Mouse (Mus musculus) CH12F3 (cell line): Measurements from ENCODE around the gene Fgfr2.

Experiments
- in situ Hi-C: fragments of 300-500 bp; cut with MboI; formaldehyde crosslinking; loops from 2 replicates; pipeline ENCODE4 v1.14.3; 2020; ENCODE audit warnings: low sequenced_read_pairs

Fgfr2 gene

DNA sequence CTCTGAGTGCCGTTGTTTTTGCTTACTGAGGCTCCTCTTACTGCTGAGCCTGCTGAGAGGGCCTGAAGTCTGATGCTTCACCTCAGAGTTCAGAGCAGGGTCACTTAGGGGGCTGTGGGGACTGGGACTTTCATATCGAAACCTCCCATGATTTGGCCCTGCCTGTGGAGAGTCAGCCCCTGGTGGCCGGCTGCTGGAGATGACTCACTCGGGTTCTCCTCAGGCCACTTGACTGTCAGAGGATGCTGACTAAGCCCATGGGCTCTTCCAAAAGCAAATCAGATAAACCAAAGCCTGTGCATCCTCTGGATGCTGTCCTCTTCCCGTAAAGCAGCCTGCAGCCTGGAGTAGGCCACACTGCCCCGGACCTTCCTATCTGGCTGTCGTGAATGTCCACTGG lies 2154.6 kb downstream of the Fgfr2 start:
- in situ Hi-C loops: no loop called here

DNA sequence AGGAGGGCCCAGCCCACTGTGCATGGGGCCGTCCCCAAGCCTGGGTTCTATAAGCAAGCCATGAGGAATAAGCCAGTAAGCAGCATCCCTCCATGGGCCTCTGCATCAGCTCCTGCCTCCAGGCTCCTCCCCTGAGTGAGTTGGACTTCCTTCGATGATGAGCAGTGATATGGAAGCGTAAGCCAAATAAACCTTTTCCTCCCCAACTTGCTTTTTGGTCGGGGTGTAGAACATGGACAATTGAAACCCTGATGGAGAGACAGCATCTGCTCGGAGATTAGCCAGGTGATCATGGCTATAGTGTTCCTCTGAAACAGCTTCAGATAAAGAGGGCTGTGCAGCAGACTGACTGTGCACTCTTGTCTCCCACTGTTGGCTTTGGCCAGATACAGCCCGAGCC lies 2155.2 kb downstream of the Fgfr2 start:
- in situ Hi-C loops: no loop called here

DNA sequence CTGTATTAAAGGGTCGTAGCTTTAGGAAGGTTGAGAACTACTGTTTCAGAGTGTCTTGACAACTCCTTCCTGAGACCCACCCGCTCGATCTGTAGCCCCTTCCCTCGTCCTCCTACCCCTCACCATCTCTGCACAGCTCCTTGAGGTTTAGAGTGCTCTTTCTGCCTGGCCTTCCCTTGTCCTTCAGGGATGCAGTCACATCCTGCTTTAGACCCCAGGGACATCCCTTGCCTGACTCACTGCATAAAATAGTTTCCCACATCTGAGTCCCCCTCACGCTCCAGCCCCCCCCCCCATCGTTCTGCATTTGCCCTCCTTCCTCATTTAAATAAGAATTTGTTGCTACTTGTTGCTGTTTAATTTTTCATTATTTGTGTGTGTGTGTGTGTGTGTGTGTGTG lies 2156.3 kb downstream of the Fgfr2 start:
- in situ Hi-C loops: no loop called here

DNA sequence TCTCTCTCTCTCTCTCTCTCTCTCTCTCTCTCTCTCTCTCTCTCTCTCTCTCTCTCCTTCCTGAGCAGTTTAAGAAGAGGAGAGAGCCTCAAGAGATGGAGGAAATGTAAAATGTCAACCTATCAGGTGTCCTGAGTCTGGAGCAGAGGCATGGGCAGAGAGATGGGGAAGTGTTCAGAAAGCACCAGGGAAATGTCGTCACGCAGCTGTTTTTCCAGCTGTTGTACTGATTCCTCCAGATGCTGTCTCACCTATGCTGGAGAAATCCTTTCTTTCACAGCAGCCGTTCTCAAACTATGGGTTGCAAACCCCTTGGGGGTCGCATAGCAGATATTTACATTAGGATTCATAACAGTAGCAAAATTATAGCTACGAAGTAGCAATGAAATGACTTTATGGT lies 2156.7 kb downstream of the Fgfr2 start:
- in situ Hi-C loops: no loop called here

DNA sequence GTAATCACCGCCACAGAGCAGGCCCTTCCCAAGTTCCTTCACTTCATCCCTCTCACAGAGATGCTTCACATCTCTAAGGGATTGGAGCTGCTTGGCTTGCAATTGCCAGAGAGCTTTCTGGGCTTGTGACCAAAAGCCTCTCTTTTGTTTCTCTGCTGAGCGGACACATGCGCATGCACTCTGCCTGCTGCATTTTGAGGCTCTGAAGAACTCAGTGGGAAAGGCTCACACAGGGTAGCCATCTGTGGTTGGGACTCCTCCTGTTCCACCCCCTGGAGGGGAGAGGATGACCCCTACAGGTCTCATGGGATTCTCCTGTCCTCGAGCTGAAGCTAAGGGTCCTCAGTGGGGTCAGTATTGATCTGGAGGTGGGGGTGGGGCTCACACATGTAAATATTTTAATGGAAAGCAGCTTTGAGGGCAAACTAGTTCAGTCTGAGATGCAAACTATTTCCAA lies 2157.2 kb downstream of the Fgfr2 start:
- in situ Hi-C loops: no loop called here

DNA sequence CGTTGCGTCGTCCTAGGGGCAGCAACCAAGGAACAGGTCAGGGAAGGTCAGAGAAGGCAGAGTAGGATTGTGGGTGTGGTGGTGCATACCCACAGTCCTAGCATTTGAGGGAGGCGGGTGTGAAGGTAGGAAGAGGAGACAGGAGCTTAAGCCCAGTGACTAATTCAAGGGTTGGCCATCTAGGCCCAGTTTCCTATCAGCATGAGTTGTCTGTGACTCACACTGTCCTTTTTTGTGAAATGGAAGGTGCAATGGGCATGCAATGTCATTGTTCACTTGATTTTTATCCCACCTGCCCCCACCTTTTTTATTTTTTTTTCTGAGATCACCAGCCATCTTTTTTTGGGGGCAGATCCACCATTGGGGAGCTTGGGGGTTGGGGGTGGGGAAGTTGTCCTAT lies 2157.8 kb downstream of the Fgfr2 start:
- in situ Hi-C loops: no loop called here

DNA sequence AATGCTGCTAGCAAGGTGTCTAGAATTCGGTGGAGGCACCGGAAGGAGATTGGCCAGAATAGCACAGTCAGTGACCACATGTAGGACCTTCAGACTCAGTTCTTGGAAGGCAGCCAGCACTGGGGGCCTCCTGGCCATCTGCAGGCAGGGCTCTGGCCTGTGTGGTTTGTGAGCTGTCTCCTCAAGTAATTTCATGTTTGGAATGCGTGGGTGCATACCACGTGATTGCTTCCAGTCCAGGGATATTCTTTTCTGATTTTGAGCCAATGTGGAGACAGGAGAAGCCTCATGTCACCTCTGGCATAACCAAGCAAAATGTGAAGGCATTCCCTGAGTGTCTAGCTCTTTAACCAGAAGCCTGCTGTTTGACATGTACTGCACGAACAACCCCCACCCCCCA lies 2158.5 kb downstream of the Fgfr2 start:
- in situ Hi-C loops: no loop called here

DNA sequence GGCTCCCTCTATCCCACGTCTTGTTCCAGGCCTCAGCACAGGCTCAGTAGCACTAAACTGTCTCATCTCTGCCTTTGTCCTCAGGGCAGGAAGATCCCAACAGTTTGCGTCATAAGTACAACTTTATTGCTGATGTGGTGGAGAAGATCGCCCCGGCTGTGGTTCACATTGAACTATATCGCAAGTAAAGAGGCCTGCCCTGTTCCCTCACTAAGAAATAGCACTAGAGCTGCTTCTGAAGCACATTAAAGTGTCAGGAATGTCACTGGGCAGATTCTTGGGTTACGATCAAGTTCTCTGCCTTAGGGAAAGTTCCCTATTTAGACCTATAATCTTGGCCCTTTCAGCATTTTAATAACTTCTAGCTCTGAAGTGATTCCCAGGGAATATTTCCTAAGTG lies 2161.7 kb downstream of the Fgfr2 start:
- in situ Hi-C loops: no loop called here

DNA sequence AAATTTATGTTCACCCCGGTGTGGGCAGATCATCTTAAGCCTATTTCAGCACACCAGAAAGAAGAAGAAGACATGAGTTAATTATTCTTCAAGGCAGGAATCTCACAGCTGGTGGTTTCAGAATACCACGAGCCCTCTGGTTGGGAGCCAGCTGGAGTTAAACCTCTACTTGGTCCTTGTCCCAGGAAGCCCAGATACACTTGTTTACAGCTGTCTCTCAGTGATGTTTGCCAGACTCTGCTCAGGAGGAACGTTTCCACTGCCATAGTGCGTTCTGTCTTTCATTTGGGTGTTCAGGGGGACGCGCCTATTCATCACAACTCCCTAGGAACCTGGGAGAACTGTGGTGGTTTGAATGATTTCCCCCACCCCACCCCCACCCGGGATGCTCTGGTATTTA lies 2163.3 kb downstream of the Fgfr2 start:
- in situ Hi-C loops: no loop called here

DNA sequence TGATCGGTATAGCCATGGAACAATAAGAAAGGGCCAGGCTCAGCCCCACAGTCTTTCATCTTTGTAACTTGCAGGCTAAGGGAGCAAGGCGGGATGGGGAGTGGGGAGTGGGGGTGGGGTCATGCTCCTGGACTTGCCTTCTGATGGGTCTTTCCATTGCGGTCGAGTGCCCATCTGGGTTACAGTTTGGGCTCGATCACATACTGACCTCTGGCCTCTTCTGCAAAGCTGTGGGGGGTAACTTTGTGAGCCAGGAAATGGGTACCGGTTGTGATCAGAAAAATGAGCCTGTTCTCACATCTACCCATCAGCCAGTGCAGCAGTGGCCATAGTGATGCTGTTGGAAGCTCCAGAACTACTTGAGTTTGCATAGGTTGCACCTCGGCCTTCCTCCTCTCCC lies 2164.6 kb downstream of the Fgfr2 start:
- in situ Hi-C loops: no loop called here

DNA sequence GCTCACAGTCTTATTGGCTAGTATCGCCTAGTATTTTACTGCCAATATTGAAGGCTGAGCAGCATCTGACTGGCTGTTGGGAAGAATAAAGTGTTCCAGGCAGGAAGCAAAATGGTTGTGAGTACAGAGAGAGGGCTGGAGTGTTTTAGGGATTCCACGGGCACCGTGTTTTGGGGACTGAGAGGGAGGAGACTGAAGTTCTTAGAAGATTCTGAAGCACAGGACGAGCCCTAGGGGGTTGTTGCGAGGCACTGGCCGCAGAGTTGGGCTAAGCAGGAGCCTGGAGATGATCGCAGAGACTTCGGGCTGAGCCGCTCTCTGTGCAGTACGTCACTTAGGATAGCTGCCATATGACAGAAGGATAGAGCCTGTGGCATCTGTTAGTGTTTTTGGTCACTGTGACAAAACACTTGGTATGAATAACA lies 2169.0 kb downstream of the Fgfr2 start:
- in situ Hi-C loops: no loop called here

DNA sequence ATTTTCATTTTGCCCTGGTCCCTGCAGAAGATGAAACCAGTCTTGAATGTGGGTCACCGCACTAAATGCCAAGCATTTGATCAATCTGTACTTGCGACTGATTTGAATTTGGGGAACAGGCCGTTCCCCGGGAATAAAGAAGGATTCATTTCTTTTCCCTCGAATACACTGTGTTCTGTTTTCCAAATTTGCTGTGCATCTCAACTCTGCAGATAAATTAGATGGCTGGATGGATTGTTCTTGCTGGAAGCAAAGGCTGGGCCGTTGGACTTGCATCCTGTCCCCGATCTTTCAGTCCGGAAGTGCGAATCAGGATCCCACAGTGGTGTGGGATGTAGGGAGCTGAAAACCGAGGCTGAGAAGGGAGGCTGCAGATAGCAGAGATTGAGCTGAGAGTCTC lies 2169.8 kb downstream of the Fgfr2 start:
- in situ Hi-C loops: no loop called here

DNA sequence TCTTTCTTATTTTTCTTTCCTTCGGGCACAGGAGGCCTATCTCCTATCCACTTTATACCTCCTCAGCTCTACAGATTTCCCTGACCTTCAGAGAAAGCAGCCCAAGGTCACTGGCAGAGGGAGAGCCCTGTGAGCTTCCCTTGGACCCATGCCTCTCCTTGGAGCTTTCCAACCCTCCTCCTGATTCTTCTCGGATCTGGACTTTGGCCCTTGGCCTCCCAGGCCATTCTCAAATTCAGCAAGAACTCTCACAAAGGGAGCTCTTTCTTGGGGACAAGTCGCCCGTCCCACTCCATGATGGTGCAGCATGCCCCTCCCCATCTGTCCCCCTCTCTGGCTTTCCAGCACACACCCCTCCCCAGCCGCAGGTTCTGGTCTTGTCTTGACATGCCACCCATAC lies 2172.1 kb downstream of the Fgfr2 start:
- in situ Hi-C loops: no loop called here

DNA sequence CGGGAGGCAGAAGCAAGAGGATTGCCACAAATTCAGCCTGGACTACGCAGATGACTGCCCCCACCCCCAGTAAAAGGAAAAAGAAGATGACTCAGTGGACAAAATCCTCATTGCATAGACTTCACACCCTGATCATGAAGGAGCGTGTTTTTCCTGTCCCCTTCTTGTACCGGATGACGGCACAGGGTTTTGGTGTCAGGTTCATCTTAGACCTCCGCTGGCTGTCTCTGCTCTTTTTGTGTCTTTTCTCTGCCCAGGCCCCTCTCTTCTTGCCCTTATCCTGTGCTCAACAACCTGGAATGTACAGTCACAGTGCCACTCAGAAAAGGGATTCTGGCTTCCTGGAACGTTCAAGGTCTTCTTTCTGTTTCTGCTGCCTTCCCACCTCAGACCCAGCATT lies 2172.7 kb downstream of the Fgfr2 start:
- in situ Hi-C loops: no loop called here

DNA sequence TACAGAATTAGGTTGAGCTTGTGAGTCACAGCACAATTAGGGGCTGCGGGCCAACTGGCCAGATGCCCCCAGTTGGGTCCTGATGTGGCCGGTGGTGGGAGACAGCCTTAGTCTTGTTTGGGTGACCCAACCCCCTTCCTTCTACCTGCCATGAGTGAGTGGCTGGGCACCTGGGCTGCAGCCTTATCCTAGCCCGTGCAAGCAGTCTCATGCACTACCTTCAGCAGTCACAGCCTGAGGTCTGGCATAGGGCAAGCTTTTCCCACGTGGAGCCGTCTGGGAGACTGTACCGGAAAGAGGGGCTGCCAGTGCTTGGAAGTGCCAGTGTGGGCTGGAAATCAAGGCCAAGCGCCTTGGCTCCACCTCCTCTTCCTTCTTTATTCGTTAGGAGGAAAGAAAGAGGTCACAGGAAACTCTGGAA lies 2173.8 kb downstream of the Fgfr2 start:
- in situ Hi-C loops: no loop called here

DNA sequence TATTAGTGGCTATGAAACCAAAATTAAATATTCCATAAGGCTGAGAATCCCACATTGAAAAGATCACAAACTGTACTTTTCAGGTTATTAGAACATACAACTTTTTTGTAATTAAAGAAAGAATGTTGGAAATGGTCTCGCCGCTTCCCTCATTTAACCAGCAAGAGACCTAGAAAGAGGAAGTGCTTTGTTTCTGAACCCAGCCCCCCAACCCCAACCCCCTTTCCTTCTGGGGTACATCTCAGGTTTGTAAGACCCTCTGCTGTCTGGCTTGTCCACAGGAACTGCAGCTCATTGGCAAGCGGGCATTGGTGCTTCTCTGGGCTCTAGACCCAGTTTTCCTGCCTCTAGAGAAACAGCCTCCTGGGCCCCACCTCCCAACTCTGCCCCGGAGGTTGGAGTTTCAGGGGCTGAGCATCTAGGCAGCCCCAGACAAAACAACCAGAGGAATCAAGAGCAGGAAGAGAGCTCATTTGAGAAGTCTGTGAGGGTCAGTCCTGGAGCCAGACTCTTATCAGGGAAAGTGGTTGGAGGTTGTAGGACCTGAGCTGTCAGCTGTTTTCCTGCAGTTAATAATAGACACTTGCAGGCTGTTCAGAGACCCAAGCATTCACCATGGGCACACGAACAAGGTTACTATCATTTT lies 2174.5 kb downstream of the Fgfr2 start:
- in situ Hi-C loops: no loop called here

DNA sequence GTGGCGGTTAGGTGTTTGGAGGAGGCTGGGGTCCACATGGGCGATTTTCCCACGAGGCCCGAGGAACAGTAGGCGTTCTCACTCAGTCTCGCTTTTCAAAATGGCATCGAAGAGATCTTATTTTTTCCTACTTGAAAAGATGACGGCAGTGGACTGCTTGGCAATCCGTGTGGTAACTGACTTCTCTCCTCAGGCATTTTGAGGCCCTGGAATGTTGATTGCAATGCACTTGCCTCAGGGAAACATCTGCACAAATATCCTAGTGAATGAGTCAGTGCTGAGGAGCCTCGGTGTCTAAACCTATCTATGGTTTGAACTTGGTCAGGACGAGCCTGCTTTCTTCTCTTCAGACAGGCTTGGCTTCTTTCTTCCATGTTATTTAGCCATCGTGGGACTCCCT lies 2176.8 kb downstream of the Fgfr2 start:
- in situ Hi-C loops: no loop called here

DNA sequence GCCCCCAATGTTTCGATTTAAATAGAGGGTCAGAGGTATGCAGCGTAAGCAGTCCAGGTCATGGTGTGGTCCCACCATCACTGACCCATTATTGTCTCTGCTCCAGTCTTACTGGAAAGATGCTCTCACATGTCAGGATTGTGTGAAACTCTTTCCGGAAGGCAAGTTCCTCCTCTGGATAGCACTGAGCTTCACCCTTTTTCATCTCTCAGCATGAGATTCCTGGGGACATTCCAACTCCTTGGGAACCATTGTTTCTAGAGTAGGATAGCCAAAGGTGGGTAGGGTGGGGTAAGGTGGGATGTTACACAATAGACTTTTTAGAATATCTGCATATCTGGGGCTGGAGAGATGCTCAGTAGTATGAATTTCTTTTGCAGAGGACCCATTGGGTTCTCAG lies 2177.4 kb downstream of the Fgfr2 start:
- in situ Hi-C loops: no loop called here

DNA sequence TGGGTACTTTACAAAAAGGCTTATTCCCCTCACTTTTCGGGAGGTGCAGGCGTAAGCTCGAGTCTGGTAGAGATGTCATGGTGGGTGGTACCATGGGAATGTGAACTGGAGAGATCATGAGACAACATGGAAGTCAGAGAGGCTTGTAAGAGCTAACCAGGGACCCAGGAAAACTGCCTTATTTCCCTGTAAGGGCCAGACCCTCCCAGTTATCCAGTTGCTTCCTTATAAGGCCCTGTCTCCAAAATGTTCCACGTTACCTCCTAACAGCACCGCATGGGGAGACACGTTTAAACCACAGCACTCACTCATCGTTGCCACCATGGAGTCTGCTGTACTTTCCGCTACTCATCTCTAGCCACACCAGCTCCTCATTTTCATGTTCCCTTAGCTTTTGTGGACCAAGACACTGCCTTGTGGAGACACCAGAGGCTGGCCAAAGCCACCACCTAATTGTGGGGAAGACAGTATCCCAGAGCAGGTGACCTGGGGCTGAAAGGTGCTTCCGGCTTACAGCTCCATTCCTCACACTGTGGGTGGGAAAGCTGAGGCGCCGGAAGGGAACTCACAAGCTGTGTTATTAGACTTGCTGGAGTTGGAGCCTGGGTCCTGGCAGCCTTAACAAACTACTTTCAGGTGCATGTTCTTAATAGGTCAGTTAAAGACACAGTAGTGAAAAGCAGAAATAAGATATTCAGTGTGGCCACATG lies 2178.2 kb downstream of the Fgfr2 start:
- in situ Hi-C loops: no loop called here

DNA sequence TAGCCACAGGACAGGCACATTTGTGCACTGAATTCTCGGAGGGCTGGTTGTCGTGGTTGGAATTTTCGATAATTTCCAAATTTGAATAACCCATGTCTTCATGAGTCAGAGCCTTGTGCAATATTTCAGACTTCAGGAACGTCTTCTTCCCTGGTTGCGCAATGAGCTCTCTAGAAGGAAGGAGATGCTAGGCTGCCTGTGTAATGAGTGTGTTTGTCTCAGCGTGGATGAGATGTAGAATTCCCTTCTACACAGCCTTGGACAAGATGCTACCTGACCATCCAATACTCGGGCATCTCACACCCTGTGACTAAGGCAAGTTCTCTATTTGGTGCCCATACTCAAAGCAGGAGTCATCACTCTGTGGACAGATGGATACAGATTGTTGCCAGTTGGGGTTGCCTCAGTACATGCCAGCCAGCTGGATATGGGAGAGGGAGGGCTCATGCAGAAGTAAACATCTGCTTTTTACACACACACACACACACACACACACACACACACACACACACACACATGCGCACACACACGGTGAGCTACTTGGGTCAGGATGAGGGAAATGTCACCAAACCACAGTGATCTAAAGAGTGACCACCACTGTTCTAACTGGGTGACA lies 2179.8 kb downstream of the Fgfr2 start:
- in situ Hi-C loops: no loop called here

DNA sequence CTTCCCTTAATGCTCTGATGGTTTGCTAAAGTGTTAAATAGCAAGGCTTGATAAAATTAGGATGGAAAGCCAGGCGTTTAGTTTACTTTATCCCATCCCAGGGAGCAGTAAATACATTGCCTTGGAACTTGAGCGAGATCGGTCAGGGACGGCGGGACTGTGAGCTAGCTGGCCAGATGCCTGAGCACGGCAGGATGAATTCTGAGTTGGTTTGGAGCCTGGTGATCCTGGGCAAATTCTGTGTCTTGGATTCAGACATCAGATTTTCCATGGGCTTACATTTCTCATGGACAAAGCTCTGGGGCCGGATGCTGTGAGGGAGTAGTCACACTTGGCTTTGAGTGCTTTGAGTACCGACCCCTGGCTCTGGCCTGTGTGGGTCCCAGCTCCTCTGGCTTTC lies 2182.4 kb downstream of the Fgfr2 start:
- in situ Hi-C loops: no loop called here

DNA sequence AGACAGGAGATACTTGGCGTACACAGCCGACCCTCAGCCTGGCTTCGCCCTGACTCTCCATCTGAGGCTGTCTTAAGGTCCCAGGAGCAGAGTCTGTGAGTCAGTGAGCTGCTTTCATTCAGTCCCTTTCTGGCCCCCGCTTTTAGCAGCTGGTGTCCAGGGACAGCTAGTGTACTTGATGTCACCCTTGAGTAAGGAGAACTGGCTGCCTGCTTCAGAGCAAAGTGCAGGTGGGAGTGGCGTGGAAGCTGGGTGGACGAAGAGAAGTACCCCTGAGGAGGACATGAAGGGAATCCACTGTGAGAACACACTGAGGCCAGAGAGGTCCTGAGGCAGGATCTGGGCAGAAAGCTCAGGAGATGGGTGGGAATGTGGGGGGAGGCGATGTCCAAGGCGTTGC lies 2184.3 kb downstream of the Fgfr2 start:
- in situ Hi-C loops: no loop called here
